Mouse (Mus musculus): ENCODE results near the gene Mindy1.

Mindy1 gene

GRCm38 (mm10) chr3:95281216-95282126, at the start of gene Mindy1, which contains the start of gene Prune1:
Gene Mindy1 (plus strand): TSS chr3:95281345.
Gene Prune1 (minus strand): TSS chr3:95282076.
- DNase-seq (ENCODE audit: inconsistent ontology term), result peak; percentile 98

GRCm38 (mm10) chr3:95232771-95233170, 48.4 kb upstream of the Mindy1 start:
- DNase-seq (ENCODE audit: inconsistent ontology term), result peak; percentile 54

GRCm38 (mm10) chr3:95233303-95233980, 47.7 kb upstream of the Mindy1 start:
- DNase-seq (ENCODE audit: inconsistent ontology term), result no peak

GRCm38 (mm10) chr3:95235386-95236301, 45.5 kb upstream of the Mindy1 start:
- DNase-seq (ENCODE audit: inconsistent ontology term), result no peak

GRCm38 (mm10) chr3:95237541-95238099, 43.5 kb upstream of the Mindy1 start:
- no peak for DNase-seq (ENCODE audit: inconsistent ontology term)

GRCm38 (mm10) chr3:95239022-95239421, 42.1 kb upstream of the Mindy1 start:
- DNase-seq (ENCODE audit: inconsistent ontology term), result no peak

- no peak for DNase-seq (ENCODE audit: inconsistent ontology term)
These were observed 41.2 kb upstream of the Mindy1 start for GRCm38 (mm10) chr3:95239971-95240370.

GRCm38 (mm10) chr3:95240900-95241299, 40.2 kb upstream of the Mindy1 start:
- DNase-seq (ENCODE audit: inconsistent ontology term), result no peak

- no peak for DNase-seq (ENCODE audit: inconsistent ontology term)
These were observed 39.6 kb upstream of the Mindy1 start, which contains the start of gene Gm128 for GRCm38 (mm10) chr3:95241498-95241897. Gene Gm128 (minus strand): TSS chr3:95241598.

- no peak for DNase-seq (ENCODE audit: inconsistent ontology term)
These were observed 38.1 kb upstream of the Mindy1 start for GRCm38 (mm10) chr3:95243086-95243485.

GRCm38 (mm10) chr3:95246465-95247231, 34.5 kb upstream of the Mindy1 start:
- DNase-seq (ENCODE audit: inconsistent ontology term), result peak; percentile 18

- DNase-seq (ENCODE audit: inconsistent ontology term), result no peak
These were observed 33.3 kb upstream of the Mindy1 start for GRCm38 (mm10) chr3:95247660-95248336.

- no peak for DNase-seq (ENCODE audit: inconsistent ontology term)
These were observed 30.8 kb upstream of the Mindy1 start for GRCm38 (mm10) chr3:95250361-95250760.

GRCm38 (mm10) chr3:95250783-95251424, 30.2 kb upstream of the Mindy1 start, which contains the start of gene Bnipl:
Gene Bnipl (minus strand): TSS chr3:95251193.
- no peak for DNase-seq (ENCODE audit: inconsistent ontology term)

- no peak for DNase-seq (ENCODE audit: inconsistent ontology term)
These were observed 24.2 kb upstream of the Mindy1 start for GRCm38 (mm10) chr3:95256931-95257330.

GRCm38 (mm10) chr3:95261975-95262374, 19.2 kb upstream of the Mindy1 start:
- no peak for DNase-seq (ENCODE audit: inconsistent ontology term)

- DNase-seq (ENCODE audit: inconsistent ontology term), result peak; percentile 42
These were observed 17.9 kb upstream of the Mindy1 start for GRCm38 (mm10) chr3:95263089-95263739.

GRCm38 (mm10) chr3:95264724-95265123, 16.4 kb upstream of the Mindy1 start:
- DNase-seq (ENCODE audit: inconsistent ontology term), result no peak

GRCm38 (mm10) chr3:95266052-95266451, 15.1 kb upstream of the Mindy1 start:
- DNase-seq (ENCODE audit: inconsistent ontology term), result no peak
